Mouse (Mus musculus): Measurements from ENCODE around the gene Wrap73.

Gene Wrap73

DNA sequence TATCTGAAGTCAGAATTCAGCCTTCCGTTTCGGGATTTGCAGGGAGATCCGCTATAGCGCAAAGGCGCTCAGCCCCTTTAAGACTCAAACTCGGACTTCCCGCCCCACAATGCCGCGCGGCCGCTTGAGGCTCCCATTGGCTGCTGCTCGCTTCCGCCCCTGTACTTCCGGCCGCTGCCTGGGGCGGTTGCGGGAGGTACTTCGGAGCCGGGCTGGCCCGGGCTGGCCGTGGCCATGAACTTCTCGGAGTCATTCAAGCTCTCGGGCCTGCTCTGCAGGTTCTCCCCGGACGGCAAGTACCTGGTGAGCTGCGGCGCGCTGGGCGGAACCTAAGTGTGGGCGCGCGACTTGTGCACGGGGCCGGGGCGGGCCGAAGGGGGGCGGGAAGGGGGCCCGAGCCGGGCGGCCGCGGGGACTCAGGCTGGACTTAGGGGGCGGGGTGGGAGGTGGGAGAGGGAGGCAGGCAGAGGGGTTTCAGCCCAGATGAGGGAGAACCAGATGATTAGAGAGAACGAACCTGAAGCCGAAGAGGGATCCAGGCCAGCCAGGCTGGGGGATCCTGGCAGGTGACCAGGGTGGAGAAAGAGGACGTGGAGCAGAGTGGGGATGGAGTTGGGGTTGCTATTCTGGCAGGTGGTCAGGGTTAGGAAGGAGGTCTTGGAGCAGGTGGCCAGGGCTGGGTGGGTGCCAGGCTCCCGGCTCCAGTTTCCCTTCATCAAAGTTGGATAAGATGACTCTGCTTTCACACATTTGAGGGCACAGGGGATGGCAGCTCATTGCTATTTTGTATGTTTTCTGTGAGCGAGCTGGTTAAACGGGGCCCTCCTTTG is at the start of gene Wrap73:
Gene Wrap73 (plus strand): TSS at position 162 of the 830 bp plus-strand sequence.
- peak; percentile 84 to 87 for DNase-seq (ENCODE audit: low spot score in 2 of 2)

- no peak for DNase-seq (ENCODE audit: low spot score in 2 of 2)
Observed at GRCm38 (mm10) chr4:154093210-154093609, 49.0 kb upstream of the Wrap73 start.

- DNase-seq (ENCODE audit: low spot score in 2 of 2) = no peak
Observed at GRCm38 (mm10) chr4:154096111-154096510, 46.1 kb upstream of the Wrap73 start.

- no peak for DNase-seq (ENCODE audit: low spot score in 2 of 2)
Observed at GRCm38 (mm10) chr4:154099361-154099760, 42.8 kb upstream of the Wrap73 start.

DNA sequence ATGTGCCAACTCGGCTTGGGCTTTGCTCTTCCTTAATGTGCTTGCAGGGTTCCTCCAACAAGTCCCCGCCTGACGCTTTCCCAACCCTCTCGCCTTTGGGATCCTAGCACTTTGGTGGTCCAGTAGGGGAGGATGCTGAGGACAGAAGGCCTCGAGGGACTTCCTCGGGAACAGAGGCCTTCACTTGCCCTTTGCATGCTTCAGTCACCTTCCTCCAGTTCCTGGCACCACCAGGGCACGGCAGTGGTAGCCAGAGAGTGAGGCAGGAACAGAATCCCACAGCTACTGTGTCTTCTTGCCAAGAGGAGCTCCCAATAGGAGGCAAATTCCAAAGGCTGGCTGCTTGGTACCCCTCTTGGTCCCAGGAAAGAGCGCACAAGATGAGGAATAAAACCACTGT is 38.8 kb upstream of the Wrap73 start:
- no peak for DNase-seq (ENCODE audit: low spot score in 2 of 2)

- no peak for DNase-seq (ENCODE audit: low spot score in 2 of 2)
Observed at GRCm38 (mm10) chr4:154103912-154104311, 38.3 kb upstream of the Wrap73 start.

GRCm38 (mm10) chr4:154105381-154106001 is 36.7 kb upstream of the Wrap73 start:
- DNase-seq (ENCODE audit: low spot score in 2 of 2) = peak; percentile 21 to 34

- DNase-seq (ENCODE audit: low spot score in 2 of 2) = no peak
Observed at GRCm38 (mm10) chr4:154106497-154107061, 35.6 kb upstream of the Wrap73 start.

GRCm38 (mm10) chr4:154109216-154109849 is 32.8 kb upstream of the Wrap73 start:
- peak; percentile 28 to 43 for DNase-seq (ENCODE audit: low spot score in 2 of 2)

- no peak for DNase-seq (ENCODE audit: low spot score in 2 of 2)
Observed at GRCm38 (mm10) chr4:154109850-154110243, 32.3 kb upstream of the Wrap73 start.

GRCm38 (mm10) chr4:154116421-154116820 is 25.8 kb upstream of the Wrap73 start:
- DNase-seq (ENCODE audit: low spot score in 2 of 2) = no peak

GRCm38 (mm10) chr4:154118782-154119181 is 23.4 kb upstream of the Wrap73 start:
- no peak for DNase-seq (ENCODE audit: low spot score in 2 of 2)

GRCm38 (mm10) chr4:154119208-154119607 is 23.0 kb upstream of the Wrap73 start:
- DNase-seq (ENCODE audit: low spot score in 2 of 2) = no peak

DNA sequence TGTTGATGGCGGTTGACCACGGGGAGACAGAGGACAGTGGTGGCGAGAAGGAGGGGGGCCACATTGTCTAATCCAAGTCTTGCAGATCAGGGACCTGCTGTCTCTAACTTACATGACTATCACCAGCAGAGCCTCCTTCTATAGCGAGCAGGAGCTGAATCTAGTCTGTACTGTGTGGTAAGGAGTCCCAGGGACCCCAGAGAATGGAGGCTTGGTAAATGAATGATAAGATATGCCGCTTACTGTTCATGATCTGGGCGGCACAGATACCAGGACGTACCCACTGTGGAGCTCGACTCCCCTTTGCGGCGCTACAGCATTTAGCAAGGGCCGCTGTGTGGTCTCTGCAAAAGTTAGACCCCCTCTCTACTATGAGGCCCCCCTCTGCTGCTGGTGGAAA is 20.4 kb upstream of the Wrap73 start:
- DNase-seq (ENCODE audit: low spot score in 2 of 2) = no peak

DNA sequence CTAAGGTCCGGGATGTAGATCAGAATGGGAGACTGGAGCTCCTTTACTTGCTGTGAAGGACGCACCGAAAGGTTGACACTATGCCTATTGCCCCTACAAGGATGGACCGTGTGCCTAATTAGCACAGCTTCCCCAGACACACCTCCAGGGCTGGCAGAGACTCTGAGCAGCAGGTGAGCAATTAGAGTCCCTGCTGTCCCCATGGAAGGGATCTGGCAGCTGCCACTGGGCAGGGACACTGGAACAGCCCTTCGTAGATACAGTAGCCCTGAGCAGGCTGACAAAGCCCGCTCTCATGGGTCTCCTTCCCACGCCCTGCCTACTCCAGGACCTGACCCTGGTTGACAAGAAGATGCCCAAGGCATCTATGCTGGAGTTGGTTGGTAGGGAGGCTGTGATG is 19.8 kb upstream of the Wrap73 start:
- no peak for DNase-seq (ENCODE audit: low spot score in 2 of 2)

DNA sequence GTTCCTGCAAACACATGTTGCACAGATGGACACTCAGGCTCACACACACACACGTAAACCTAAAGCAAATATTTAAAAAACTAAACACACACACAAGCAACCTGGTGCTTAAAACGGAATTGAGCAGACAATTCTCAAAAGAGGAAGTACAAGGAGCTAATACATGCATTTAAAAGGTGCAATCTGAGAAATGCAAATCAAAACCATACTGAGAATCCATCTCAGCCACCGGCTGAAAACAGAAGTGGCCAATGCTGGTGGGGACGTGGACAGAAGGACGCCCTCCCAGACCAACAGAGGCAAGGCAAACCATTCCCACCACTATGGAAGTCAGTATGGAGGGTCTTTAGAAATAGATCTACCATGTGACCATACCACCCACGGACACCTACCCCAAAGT is 18.6 kb upstream of the Wrap73 start:
- DNase-seq (ENCODE audit: low spot score in 2 of 2) = no peak

DNA sequence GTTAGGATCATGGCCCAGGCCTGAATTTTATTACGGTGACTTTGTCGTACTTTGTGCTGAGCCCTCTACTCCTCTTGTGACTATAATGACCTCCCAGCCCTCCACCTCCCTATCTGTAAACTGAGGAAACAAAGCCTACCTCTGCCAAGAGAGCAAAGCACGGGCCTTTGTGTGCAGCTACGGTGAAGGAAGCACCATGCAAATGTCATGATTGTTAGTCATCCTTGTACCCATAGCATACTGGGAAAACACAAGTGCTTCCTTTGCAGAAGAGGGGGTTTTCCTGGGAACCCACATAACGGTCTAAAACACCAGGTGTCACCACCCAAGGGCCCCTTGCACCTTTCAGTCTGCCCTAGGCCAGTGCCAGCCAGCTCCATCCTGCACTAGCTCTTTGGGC is 17.0 kb upstream of the Wrap73 start:
- no peak for DNase-seq (ENCODE audit: low spot score in 2 of 2)

GRCm38 (mm10) chr4:154127273-154127672 is 14.9 kb upstream of the Wrap73 start:
- no peak for DNase-seq (ENCODE audit: low spot score in 2 of 2)

GRCm38 (mm10) chr4:154129950-154130349 is 12.2 kb upstream of the Wrap73 start:
- DNase-seq (ENCODE audit: low spot score in 2 of 2) = no peak

GRCm38 (mm10) chr4:154131894-154132293 is 10.3 kb upstream of the Wrap73 start:
- no peak for DNase-seq (ENCODE audit: low spot score in 2 of 2)

- no peak for DNase-seq (ENCODE audit: low spot score in 2 of 2)
Observed at GRCm38 (mm10) chr4:154134803-154135202, 7.4 kb upstream of the Wrap73 start.

DNA sequence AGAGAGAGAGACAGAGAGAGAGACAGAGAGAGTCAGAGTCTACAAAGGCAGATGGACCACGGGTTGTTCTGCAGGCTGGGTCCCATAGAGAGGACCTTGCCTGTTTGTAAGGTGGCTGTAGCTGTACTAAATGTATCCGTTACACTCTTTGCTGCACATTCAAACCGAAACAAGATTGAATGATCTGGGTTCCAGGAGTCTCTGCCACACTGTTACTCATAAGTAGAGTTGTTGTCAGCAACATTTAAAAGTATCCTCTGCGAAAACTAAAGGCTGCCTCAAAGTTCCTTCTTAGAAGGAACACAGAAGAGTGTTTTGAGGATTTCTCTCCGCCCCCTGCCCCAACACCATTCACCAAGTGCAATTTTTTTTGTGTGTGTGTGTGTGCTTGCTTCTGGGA is 5.0 kb upstream of the Wrap73 start:
- DNase-seq (ENCODE audit: low spot score in 2 of 2) = no peak

All from right cerebral cortex, postnatal 36 days (tissue).